Mouse (Mus musculus) spleen, embryonic (tissue): ENCODE results near the gene Pet100.

Experiments used
- CTCF ChIA-PET: fragments of 350-600 bp; sonication (Branson Sonifier 250); formaldehyde crosslinking; loops from one replicate; lab custom pipeline; 2022; lab: Charles Lee

The Pet100 gene

DNA sequence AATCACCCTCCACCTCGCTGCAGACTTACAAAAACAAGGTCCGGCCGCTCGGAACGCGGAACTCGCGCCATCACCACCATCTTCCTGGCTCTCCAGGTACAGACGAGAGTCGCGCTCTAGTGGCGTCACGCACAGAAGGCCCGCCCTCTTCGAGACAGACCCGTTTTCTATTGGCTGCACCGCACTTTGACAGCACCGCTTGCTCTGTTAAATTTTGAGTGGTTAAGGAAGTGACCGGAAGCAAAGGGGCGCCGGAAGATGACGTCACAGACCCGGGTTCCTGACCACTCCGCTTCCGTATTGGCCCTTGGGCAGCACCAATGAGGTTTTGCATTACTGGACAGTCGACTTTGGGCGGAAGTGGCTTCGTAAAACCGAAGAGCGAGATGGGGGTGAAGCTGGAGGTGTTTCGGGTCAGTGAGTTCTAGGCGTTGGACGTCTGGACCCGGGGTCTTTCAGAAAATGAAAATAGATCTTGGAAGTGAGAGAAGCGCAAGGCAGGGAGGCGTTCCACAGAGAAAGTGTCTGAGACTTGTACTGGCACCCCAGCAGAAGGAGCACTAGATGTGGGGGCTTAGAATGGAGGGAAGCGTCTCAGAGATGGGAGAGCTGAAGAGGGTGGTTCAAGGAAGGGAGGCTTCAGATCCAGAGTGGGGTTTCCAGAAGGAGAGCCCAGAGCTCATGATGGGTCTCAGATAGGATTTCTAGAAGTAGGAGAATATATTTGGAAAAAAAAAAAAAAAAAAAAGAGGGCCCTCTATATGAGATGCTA, at the start of gene Pet100, which contains the start of gene Xab2:
Pet100 (plus strand) TSS at position 350 of the 772 bp plus-strand sequence.
Xab2 (minus strand) TSS at position 118 of the 772 bp plus-strand sequence.
- CTCF ChIA-PET: interaction anchor here (0.6 kb wide), 1 partner anchor 64 kb away, joined by 4 read pairs; no protein-coding TSS in a partner anchor

DNA sequence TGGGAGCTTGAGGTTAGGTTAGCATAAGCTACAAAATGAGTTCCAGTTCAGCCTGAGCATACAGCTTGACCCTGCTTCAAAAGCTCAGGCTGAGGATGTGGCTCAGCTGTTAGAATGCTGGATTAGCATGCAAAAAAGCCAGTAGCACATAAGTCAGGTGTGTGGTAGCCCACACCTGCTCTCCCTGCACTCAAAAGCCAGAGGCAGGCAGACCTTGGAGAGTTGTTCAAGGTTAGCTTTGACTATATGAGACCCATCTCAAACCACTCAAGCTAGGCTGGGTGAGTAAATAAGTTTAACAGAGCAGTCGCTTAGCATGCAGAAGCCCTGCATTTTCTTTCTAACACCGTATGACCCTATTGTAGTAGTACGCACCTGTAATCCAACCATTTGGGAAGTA, 46.8 kb upstream of the Pet100 start:
- CTCF ChIA-PET: interaction anchor here (0.7 kb wide), 1 partner anchor 418 kb away, joined by 9 read pairs; no protein-coding TSS in a partner anchor

DNA sequence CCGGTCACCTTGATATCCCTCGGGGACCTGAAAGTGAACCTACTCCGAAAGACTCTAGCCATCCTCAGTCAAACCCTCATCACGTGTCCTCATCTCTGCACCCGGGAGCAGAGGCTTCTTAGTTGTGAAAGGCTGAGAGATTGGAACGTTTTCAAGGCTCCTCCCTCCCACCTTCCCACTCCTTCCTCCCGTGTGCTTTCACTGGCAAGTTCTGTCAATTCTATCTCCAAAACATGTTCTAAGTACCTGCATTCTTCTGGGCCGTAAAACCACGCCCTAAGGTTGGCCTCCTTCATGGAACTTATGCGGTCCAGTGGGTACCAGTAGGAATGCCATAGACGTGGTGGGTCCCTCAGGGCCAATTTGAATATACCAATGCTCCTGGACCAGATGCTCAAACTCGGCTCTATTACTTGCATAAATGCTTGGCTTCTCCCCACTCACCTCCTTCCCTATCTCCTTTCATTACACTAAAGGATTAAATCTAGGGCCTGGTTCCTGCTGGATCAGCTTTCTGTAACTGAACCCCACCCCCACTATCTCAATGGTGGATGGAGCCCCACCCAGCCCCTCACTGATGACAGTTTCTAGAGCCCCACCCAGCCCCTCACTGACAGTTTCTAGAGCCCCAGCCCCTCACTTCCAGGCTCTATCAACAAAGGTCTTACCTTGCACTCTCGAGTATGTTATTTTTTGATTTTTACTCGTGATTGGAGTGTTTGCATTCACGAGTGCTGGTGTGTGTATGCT, 45.0 kb upstream of the Pet100 start:
- CTCF ChIA-PET: interaction anchor here (0.7 kb wide), 2 partner anchors 95 to 446 kb away, joined by 6 to 18 read pairs; no protein-coding TSS in a partner anchor

DNA sequence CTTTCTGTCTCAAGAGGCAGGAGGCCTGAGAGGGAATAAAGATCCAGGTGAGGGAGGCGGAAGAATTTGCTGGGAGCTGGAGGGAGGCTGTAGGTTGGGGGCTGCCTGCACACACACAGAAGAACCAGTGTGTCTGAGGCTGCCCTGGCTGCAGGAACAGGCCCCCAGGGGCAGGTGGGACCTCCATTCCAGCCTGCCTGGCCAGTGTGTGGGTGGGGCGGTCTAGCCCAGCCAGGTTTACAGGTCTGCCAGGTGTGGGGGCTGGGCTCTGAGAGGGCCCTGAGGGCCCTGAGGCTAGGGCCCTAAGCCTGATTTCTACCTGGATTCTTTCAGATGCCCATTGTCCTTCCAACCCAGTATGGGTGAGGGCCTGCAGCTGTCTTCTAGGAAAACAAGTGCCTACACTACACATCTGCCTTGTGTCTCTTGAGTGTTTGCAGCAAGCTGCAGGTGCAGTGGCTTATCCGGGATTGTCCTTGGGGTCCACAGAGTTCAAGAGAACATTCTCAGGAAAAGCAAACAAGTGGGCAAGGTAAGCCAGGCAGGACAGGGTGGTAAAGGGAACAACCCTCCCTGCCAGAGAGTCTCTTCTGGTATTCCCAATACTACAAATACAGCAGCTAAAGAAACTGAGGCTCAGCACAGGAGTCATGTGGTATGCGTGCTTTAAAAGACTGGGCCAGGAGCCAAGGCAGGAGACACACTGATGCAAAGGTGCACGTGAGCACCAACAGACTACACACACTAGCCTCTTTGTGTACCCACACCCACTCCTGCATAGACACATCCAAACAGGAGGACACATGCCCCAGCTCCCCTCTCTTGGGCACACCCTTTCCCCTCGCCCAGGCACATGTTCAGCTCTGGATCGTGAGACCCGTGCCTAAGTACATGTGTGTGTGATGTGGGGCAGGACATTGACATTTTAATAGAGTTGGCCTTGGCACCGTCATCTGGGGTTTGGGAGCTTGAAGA, 41.7 kb upstream of the Pet100 start:
- CTCF ChIA-PET: no interaction called here

DNA sequence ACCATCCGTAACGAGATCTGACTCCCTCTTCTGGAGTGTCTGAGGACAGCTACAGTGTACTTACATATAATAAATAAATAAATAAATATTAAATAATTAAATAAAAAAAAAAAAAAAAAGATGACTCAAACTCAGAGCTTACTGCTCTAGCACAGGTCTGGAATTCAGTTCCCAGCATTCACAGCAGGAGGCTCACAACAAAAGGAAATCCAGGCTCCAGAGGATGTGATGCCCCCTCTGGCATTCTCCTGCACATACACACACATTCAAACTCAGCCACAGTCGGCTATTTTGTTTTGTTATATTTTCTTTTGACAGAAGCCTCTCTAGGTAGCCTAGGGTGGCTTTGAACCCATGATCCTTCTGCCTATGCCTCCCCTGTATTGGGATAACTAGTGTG, 39.4 kb upstream of the Pet100 start:
- CTCF ChIA-PET: interaction anchor here (0.6 kb wide), 1 partner anchor 119 kb away, joined by 4 read pairs; no protein-coding TSS in a partner anchor

DNA sequence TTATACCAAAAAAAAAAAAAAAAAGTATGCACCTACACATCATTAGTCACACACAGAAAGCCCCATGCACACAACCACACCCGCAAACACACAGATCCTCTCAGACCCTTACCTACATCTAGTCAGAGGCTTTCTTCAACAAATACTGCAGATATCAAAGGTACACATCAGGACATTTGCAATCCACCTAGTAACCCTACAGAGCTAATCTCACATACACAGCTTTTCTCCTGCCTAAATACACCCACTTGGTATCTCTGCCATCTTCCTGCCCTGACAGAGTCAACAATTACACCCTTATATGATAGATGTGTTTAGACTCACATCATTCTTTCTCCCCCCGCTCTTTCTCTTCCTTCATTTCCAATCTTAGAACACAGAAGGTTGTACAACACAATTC, 34.9 kb upstream of the Pet100 start:
- CTCF ChIA-PET: no interaction called here

DNA sequence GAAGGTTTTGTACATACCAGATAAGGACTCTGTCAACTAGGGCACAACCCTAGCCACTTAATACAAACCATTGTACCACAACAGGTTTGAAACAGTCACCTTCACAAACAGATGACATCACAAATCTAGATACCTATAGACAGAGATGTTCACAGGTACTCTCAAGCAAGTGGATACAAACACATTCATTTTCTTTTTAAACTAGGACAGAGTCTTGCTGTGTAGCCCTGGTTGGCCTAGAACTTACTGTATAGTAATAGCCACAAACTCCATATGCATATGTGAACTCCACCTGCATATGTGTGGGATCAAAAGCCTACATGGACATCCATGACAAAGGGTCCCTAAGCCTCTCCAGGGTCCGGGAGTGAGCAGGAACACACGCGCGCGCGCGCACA, 34.4 kb upstream of the Pet100 start, which contains the start of gene Camsap3:
Camsap3 (plus strand) TSS at position 301 of the 398 bp plus-strand sequence.
- CTCF ChIA-PET: no interaction called here

DNA sequence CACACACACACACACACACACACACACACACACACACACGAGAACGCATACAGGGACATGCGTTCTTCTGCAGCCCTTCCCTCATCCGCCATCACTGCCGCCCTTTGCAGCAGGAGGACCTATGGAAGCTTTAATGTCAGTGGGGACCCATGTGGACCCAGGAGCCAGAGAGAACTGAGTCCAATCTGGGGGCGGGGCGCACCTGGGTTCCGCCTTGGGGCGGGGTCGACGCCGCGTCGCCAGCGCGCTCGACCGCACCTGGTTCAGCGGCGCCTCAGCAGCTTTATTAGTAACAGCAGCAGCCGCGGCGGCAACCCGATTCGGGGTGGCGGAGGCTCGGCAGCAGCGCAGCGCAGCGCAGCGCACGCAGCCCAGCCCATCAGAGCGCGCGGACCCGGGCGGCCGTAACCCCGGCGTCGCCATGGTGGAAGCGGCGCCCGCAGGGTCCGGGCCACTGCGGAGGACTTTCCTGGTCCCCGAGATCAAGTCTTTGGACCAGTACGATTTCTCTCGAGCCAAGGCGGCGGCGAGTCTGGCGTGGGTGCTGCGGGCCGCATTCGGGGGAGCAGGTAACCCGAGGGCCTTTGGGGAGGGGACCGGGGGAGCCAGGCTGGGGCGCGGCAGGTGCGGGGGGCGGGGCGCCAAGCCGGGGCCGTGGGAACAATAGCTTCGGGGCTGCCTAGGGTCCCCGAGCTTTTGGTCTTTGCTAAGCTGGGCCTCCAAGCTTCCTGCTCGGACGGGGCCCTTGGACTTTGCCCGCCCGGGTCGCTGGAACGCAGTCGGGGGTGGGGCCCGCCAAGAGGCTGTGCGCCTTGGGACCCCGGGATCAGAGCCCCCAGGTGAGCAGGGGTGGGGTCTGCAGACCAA, 33.7 kb upstream of the Pet100 start:
- CTCF ChIA-PET: no interaction called here

DNA sequence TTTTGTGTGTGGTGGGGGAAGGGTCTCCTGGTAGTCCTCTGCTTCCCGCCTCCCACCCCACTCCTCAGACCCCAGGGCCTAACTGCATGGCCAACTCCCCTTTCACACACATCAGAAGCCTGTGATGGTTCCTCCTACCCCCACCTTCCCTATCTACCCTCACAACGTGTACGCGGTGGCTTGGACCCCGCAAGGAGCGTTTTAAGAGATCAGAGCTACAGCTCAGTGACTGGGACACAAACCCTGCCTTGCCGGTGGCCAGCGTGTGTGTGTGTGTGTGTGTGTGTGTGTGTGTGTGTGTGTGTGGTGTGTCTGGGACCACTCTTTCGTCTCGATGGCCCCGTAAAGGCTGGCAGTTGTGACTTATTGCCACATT, 33.1 kb upstream of the Pet100 start:
- CTCF ChIA-PET: no interaction called here

DNA sequence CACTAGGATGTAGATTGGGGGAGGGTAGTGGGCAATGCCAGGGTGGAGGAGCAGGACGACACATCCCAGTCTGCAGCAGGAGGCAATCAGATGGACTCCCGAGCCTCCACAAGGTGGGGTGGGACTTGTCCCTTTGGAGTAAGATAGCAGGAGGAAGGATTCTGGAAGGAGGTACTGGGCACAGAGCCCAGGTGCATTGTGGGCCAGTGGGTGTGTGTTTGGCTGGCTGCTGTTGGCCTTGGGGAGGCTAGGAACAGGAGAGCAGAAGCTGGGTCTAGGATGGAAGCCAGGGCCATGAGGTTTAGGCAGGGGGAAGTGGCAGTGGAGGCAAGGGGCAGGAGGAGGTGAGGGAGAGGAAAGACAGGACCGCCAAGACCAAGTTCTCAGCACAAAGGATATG, 27.9 kb upstream of the Pet100 start:
- CTCF ChIA-PET: no interaction called here

DNA sequence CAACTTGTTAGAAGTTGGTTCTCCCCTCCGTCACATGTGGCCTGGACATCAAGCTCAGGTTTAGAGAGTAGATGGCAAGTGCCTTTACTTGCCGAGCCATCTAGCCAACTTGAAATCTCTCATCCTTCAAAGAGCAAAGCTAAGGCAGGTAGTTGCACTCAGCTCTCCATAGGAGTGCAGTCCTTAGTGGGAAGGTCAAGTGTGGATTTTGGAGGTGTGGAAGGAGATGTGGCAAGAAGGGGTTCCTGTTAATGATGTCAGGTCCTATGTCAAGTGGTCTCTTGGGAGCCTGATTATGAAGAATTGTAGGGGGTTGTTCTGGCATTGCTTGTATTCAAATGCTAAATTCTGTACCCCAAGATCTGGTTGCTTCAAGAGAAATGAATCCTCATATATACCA, 26.9 kb upstream of the Pet100 start:
- CTCF ChIA-PET: no interaction called here

DNA sequence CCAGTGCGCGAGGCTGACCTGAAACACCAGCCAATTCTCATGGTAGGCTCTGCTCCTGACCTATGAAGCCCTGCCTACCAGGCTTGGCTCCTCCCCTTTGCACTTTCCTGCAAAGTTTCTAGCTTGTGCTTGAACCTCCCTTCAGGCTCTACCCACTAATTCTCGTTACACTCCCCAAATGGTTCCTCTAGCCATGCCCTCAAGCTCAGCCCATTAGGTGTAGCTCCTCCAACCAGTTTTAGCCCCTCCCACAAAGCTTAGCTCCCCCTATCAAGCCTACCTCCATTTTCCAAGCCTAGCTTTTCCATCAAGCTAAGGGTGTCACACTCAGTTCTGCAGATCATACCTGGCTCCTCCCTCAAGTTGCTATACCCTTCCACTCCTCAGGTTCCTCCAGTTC, 23.3 kb upstream of the Pet100 start:
- CTCF ChIA-PET: no interaction called here

DNA sequence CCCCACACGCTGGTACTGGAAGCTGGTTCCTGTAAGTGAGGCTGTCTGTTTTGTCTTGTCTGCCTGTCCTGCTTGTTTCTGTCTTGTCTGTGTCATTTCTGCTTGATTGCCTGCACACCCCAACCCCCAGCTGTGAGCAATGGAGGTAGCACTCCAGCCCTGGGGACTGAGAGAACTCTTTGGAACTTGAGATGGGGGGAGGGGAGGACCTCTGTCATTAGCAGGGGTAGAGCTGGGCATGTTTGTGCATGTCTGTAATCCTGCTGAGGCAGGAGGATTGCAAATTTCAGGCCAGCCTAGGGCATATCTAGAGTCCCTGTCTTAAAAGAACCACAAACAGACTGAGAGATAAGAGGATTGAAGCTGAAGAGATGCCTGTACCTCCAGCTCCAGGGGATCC, 22.1 kb upstream of the Pet100 start:
- CTCF ChIA-PET: no interaction called here

DNA sequence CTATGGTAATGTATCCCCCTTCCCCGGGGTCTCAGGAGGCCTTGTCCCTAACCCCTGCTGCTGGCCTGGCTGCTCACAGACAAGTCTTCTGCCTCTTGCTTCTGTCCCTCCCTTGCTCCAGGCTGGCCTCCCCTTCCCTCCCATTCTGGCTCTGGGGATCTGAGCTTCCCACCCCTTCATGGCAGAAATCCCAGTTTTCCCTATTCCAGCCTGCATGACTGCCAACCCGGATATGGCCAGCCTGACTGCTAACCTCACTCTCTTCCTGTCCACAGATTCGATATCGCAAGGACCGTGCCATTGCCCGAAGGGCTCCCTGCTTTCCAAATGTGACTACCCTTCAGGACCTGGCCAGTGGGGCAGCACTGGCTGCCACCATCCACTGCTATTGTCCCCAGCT, 20.9 kb upstream of the Pet100 start:
- CTCF ChIA-PET: no interaction called here

DNA sequence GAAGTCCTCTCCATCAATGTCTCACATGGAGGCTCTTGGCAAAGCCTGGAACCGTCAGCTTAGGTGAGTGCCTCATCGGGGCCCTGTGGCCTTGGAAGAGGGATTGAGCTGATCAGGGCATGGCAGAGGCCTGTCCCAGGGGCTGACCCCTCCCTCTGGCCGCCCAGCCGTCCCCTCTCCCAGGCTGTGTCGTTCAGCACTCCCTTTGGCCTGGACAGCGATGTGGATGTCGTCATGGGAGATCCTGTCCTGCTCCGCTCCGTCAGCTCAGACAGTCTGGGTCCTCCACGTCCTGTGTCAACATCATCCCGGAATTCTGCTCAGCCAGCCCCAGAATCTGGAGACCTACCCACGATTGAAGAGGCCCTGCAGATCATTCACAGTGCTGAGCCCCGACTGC, 17.9 kb upstream of the Pet100 start:
- CTCF ChIA-PET: interaction anchor here (0.5 to 0.6 kb wide), 3 partner anchors 7 to 131 kb away, joined by 3 to 8 read pairs (median 5); no protein-coding TSS in a partner anchor

DNA sequence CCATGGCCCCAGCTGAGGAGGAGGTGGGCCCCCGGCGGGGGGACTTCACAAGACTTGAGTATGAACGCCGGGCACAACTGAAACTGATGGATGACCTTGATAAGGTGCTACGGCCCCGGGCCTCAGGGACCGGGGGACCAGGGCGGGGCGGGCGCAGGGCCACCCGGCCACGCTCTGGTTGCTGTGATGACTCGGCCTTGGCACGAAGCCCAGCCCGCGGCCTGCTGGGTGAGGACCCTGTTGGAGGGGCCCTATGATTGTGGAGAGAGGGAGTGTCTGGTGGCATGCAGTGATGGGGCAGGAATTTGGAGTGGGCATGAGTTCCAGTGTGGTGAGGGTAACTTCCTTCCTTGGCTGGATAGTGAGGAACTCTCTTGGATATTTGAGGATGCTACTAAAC, 14.8 kb upstream of the Pet100 start:
- CTCF ChIA-PET: no interaction called here

DNA sequence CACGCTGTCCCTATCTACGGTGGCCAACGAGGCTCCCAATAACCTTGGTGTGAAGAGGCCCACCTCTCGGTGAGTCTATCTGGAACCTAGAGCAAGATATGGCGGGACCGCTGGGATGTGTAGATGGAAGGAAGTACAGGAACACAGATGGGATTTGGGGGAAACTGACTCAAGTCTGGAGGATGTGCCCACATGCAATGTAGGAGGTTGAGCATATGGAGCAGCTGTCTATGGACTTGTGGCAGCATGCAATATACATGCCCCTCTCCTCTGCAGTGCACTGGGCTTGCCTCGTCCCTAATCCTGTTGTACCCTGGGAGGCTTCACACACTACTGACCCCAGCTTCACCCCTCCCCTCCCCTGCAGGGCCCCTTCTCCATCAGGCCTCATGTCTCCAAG, 13.5 kb upstream of the Pet100 start:
- CTCF ChIA-PET: no interaction called here

DNA sequence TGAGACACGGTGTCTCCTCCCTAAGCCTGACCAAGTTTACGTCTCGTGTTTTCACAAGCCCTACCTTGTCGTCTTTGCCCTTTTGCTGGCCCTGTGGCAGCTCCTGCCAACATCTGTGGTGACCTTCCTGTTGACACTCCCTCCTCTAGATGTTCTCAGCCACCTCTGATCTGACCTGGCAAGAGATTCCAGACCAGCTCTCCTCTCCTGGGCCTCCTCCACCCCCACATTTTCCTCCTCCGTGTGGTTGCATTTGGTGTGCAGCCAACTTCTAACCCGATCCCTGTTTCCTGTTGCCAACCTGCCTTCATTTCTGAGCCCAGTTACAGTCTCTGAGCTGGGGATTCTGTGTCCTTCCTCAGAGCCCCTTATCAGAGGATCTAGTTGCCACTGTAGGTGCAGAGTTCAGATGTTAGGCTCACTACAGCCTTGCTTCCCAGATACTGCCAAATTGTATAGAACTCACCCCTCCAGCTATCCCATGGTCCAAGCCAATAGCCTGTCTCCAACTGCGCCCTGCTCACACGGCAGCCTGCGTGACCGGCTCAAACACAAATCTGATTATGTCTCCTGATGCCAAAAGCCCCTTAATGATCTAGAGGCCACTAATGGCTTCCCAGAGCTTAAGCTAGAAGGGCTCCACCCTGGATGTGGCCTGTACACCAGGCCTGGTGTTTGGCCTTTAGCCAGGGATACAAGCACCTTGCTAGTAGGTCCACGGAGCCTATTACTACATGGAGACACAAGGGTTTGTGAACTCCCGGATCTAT, 12.1 kb upstream of the Pet100 start:
- CTCF ChIA-PET: no interaction called here

DNA sequence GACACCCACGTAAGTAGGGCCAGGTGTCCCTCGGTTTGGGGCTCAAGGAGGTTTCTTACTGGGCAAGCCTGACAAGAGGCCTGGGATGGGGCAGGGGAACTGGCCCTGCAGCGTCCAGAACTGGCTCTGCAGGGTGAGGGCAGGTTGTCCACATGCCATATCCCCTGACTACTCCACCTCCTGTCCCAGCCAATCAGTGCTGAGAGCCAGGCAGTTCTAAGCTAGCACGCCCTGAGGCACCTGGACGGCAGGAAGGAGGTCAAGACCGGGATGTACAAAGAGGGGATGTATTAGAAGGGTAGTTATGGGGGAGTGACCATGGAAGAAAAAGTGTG, 11.6 kb upstream of the Pet100 start:
- CTCF ChIA-PET: no interaction called here

DNA sequence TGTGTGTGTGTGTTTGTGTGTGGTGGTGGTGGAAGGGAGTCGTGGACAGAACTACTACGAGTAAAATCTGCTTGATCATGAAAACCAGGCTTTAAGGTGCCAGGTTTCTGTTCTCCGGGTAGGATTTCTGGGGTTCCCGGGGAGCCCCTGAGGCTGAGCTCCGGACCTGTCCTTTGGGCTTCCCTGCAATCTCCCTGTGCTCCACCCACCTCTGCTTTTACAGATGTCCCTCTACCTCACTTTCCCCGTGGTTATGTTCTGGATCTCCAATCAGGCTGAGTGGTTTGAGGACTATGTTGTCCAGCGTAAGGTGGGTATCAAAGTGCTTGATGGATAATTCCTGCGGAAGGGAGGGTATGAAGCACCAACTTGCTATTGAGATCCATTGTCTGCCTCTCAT, 771 bp downstream of the Pet100 start:
- CTCF ChIA-PET: no interaction called here
